Mouse (Mus musculus): Measurements from ENCODE around the gene Krt17.
"Not testable (repeated sequence)": the region's sequence is repeated elsewhere in the genome, so short reads cannot be mapped to it uniquely, and the experiment has no call there.

Krt17 gene

GRCm38 (mm10) chr11:100262058-100262980 lies 1.5 kb upstream of the Krt17 start:
- DNase-seq (ENCODE audit: low spot score in 2 of 2), result no peak

GRCm38 (mm10) chr11:100261235-100261605 lies 391 bp upstream of the Krt17 start:
- no peak for DNase-seq (ENCODE audit: low spot score in 2 of 2)

- no peak for DNase-seq (ENCODE audit: low spot score in 2 of 2)
Measured at GRCm38 (mm10) chr11:100259079-100259478, 1.8 kb downstream of the Krt17 start.

- DNase-seq (ENCODE audit: low spot score in 2 of 2), result no peak
Measured at GRCm38 (mm10) chr11:100257967-100258366, 2.9 kb downstream of the Krt17 start.

- DNase-seq (ENCODE audit: low spot score in 2 of 2), result no peak
Measured at GRCm38 (mm10) chr11:100255514-100255913, 5.3 kb downstream of the Krt17 start.

GRCm38 (mm10) chr11:100254360-100255090 lies 6.3 kb downstream of the Krt17 start:
- no peak for DNase-seq (ENCODE audit: low spot score in 2 of 2)

- DNase-seq (ENCODE audit: low spot score in 2 of 2), result no peak
Measured at GRCm38 (mm10) chr11:100248852-100249465, 11.9 kb downstream of the Krt17 start, which contains the start of gene Krt16. Gene Krt16, minus strand, starts transcription at chr11:100248902.

- DNase-seq (ENCODE audit: low spot score in 2 of 2), result not testable (repeated sequence)
Measured at GRCm38 (mm10) chr11:100246471-100246870, 14.4 kb downstream of the Krt17 start.

GRCm38 (mm10) chr11:100240272-100240671 lies 20.6 kb downstream of the Krt17 start:
- not testable (repeated sequence) for DNase-seq (ENCODE audit: low spot score in 2 of 2)

GRCm38 (mm10) chr11:100221741-100222140 lies 39.1 kb downstream of the Krt17 start:
- no peak for DNase-seq (ENCODE audit: low spot score in 2 of 2)

- no peak for DNase-seq (ENCODE audit: low spot score in 2 of 2)
Measured at GRCm38 (mm10) chr11:100219304-100219703, 41.5 kb downstream of the Krt17 start.

GRCm38 (mm10) chr11:100208542-100208941 lies 52.3 kb downstream of the Krt17 start:
- DNase-seq (ENCODE audit: low spot score in 2 of 2), result no peak

GRCm38 (mm10) chr11:100207498-100207897 lies 53.3 kb downstream of the Krt17 start, which contains the start of gene Krt14:
Gene Krt14, minus strand, starts transcription at chr11:100207548.
- DNase-seq (ENCODE audit: low spot score in 2 of 2), result no peak
